Mouse (Mus musculus): ENCODE measurements around the gene Srgap3.

The Srgap3 gene

DNA sequence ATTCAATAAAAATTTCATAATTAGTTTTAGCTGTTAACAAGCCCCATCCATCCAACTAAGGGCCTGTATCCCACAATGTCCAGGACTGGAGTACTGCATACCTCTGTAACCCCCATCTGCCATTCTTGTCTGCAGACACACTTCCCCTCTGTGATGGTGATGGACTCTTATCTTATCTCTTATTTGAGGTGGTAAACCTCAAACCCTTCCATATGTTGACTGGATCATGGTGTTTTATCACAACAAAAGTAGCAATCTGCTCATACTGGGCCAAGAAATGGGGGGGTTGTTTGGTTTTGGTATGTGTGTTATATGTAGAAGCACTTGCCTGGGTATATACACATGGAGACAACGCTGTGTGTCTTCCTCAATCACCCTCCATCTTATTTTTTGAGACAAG is 255.5 kb downstream of the Srgap3 start:
- no peak for DNase-seq (ENCODE audit: low read depth, low spot score)

DNA sequence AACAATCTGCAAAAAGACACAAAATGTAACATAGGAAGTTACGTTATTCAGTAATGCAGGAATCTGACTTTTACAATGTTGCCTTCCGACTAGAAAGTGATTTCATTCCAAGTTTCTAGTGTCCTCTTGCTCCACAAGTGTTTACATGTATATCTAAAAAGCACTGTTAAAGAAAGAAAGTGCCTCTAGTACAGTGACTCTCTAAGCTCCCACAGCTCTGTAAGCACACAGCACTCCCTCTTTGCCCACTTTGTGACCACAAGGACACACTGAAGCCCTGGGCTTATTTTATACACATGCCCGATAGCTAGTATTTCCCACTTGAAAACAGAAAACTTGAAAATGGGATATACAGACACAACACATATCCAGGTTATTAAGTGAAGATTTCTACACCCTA is 259.0 kb downstream of the Srgap3 start:
- DNase-seq (ENCODE audit: low read depth, low spot score), result no peak

DNA sequence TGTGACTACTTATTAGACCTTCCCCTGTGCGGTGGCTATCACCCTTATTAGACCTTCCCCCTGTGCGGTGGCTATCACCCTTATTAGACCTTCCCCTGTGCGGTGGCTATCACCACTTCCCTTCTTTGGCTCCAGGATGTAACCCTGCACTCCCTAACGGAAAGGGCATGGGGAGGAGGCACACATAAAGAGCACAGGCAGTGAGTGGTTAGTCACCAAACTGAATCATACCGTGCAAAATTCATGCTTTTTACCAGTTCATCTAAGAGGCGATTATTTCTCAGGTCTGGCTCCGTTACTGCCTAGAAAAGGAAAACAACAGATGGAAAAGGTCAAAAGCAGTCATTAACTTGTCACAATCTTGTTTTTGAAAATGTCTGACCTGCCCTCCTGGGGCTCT is 260.6 kb downstream of the Srgap3 start:
- DNase-seq (ENCODE audit: low read depth, low spot score), result no peak

DNA sequence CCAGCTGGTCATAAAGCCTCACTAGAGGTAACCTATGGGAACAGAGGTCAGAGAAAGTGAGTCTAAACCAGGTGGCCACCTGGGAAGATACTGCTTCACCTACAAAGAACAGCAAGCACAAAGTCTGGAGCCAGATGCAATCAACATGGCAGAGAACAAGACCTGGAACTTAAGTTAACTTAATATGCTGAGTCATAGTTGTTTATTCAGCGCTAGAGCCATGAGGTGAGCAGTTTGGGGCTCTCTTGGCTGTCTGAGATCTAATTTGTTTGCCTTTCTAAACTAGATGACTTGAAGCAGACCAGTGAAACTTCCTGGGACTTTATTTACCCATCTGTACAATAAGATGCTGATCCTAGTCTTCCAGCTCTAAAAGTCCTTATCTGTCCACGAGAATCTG is 263.0 kb downstream of the Srgap3 start:
- DNase-seq (ENCODE audit: low read depth, low spot score), result no peak

All from CD4-positive, CD25-positive, alpha-beta regulatory T cell, adult 2 months (primary cell).